Comparison of ENCODE assay signal across 20 mouse cellular contexts in the genomic region with DNA sequence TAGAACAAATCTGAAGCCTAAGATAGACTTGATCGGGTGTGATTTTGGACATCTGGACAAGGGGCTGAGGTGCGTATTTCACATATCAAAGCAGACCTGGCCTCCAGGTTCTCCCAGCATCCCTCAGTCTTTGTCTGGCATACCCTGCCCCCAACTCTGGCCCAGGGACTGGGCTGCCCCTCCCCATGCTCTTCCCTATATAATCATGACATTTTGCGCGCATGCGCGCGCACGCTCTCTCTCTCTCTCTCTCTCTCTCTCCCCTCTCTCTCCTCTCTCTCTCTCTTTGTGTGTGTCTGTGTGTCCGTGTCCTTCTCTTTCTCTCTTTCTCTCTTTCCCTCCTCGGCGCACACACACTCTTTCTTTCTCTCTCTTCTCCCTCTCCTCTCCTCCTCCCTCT. TPM values are rescaled to one million over a fixed set of nuclear protein-coding genes. Genes with fewer than 3 reads are reported as not detected.
DNase-seq lines count a peak whose midpoint lies in the region; ATAC-seq and TF ChIP-seq lines count a peak whose summit lies in the region.
"Had no signal": no experiment of that assay in that cellular context is flagged by ENCODE, and none has a peak within 500 bp of the region (broad histone marks: within the 10 kb centered on the region; RNA-seq: fewer than 3 reads in every experiment).

No protein-coding gene starts in this region.

- peak overlapping the region; percentile 15; the same call in 1 of the 2 replicates for H3K9ac ChIP-seq in embryonic facial prominence, embryonic 14.5 days (ENCODE audit: low read depth, low read length)
- peak overlapping the region; percentile 37; the same call in 1 of the 2 replicates for H3K9ac ChIP-seq in forebrain, postnatal 0 days
- H3K9ac ChIP-seq in midbrain, embryonic 14.5 days (replicated peaks; ENCODE audit: low read length), result no peak overlapping the region

- no peaks in the 10 kb centered on the region for H3K36me3 ChIP-seq in embryonic facial prominence, embryonic 14.5 days (ENCODE audit: control insufficient read depth, insufficient read depth, low read length)
- H3K36me3 ChIP-seq in forebrain, postnatal 0 days (ENCODE audit: insufficient read depth), result no peaks in the 10 kb centered on the region
- no peaks in the 10 kb centered on the region for H3K36me3 ChIP-seq in midbrain, embryonic 14.5 days (ENCODE audit: control insufficient read depth, insufficient read depth, low read length)

- DNase-seq in brain, adult 2 months (ENCODE audit: low read depth, low spot score), result peak; percentile 16
- no peak for DNase-seq in embryonic facial prominence, embryonic 14.5 days (ENCODE audit: low spot score)
- peak; percentile 61 for DNase-seq in forebrain, postnatal 0 days
- DNase-seq in midbrain, embryonic 14.5 days, result peak; percentile 65
- no peak for DNase-seq in spleen, postnatal 4 days (ENCODE audit: low spot score in 2 of 2)
- no peak for DNase-seq in kidney, postnatal 14 days
- no peak for DNase-seq in adrenal gland, postnatal 14 days
- no peak for DNase-seq in heart, postnatal 36 days
- DNase-seq: cerebellum, adult 11 months; cerebellum, postnatal 25 days; gastrocnemius, postnatal 14 days; kidney, adult 18-20 months; kidney, postnatal 4 days; liver; lung, adult 18-20 months; lung, postnatal 4 days had no signal

- H3K9me3 ChIP-seq in embryonic facial prominence, embryonic 14.5 days (ENCODE audit: control insufficient read depth, low read length), result no peaks in the 10 kb centered on the region
- H3K9me3 ChIP-seq in forebrain, postnatal 0 days (ENCODE audit: low read length), result no peaks in the 10 kb centered on the region
- H3K9me3 ChIP-seq in midbrain, embryonic 14.5 days (ENCODE audit: control insufficient read depth, low read length), result no peaks in the 10 kb centered on the region

- no peak for ATAC-seq in embryonic facial prominence, embryonic 14.5 days (ENCODE audit: low read depth)
- peak; percentile 60 for ATAC-seq in forebrain, postnatal 0 days
- ATAC-seq in midbrain, embryonic 14.5 days (ENCODE audit: low FRiP score, low TSS enrichment), result peak; percentile 43; the same call in 1 of the 2 replicates

- no peaks in the 10 kb centered on the region for H3K4me1 ChIP-seq in embryonic facial prominence, embryonic 14.5 days (ENCODE audit: control insufficient read depth, insufficient read depth, low read length)
- peaks cover 23% of the 10 kb centered on the region for H3K4me1 ChIP-seq in forebrain, postnatal 0 days (ENCODE audit: insufficient read depth)
- H3K4me1 ChIP-seq in midbrain, embryonic 14.5 days (ENCODE audit: control insufficient read depth, insufficient read depth, low read length), result peaks cover 16% of the 10 kb centered on the region

- intact Hi-C loops in heart, postnatal 36 days (cut with DNase I), result no loop called here

- H3K4me3 ChIP-seq in embryonic facial prominence, embryonic 14.5 days (ENCODE audit: low read depth, low read length), result no peak overlapping the region
- no peak overlapping the region for H3K4me3 ChIP-seq in forebrain, postnatal 0 days (ENCODE audit: low read depth, low read length)
- H3K4me3 ChIP-seq in midbrain, embryonic 14.5 days (replicated peaks; ENCODE audit: low read depth, low read length), result no peak overlapping the region

- no peak for TF ChIP-seq CTCF in forebrain, postnatal 0 days (IDR thresholded peaks at IDR 0.05; ENCODE audit: low read depth)

- H3K27ac ChIP-seq in embryonic facial prominence, embryonic 14.5 days (replicated peaks; ENCODE audit: low read depth, low read length), result peak overlapping the region; percentile 22
- peak overlapping the region; percentile 86 for H3K27ac ChIP-seq in forebrain, postnatal 0 days (ENCODE audit: low read depth, low read length)
- peak overlapping the region; percentile 85 for H3K27ac ChIP-seq in midbrain, embryonic 14.5 days (replicated peaks; ENCODE audit: low read depth, low read length)

- 75% methylated on average over 11 of the region's 11 CpGs for WGBS in embryonic facial prominence, embryonic 14.5 days
- WGBS in forebrain, postnatal 0 days, result 62% methylated on average over 11 of the region's 11 CpGs
- WGBS in midbrain, embryonic 14.5 days, result 75% methylated on average over 11 of the region's 11 CpGs

- H3K4me2 ChIP-seq in embryonic facial prominence, embryonic 14.5 days (ENCODE audit: low read depth, low read length), result no peak overlapping the region
- no peak overlapping the region for H3K4me2 ChIP-seq in forebrain, postnatal 0 days (ENCODE audit: low read depth)
- peak overlapping the region; percentile 14 for H3K4me2 ChIP-seq in midbrain, embryonic 14.5 days (ENCODE audit: low read length)

- no peaks in the 10 kb centered on the region for H3K27me3 ChIP-seq in embryonic facial prominence, embryonic 14.5 days (replicated peaks; ENCODE audit: control insufficient read depth, insufficient read depth, low read length)
- no peaks in the 10 kb centered on the region for H3K27me3 ChIP-seq in forebrain, postnatal 0 days (ENCODE audit: insufficient read depth, low read length)
- H3K27me3 ChIP-seq in midbrain, embryonic 14.5 days (ENCODE audit: control insufficient read depth, insufficient read depth, low read length), result no peaks in the 10 kb centered on the region

RNA-seq across cellular contexts. Expression of gene Mc3r, which starts 21.6 kb away (rescaled TPM):
- polyA plus RNA-seq in embryonic facial prominence, embryonic 14.5 days (2014; fragmentation: Nextera tagmentation; extraction: Ambion mirVana), result 0.10 TPM in 1 of 2 replicates, not detected in the other
- 0.31 and 0.86 TPM in 2 replicates for total RNA-seq in forebrain, postnatal 0 days (2014; rRNA removed)
- polyA plus RNA-seq in forebrain, postnatal 0 days (2015; fragmentation: Nextera tagmentation; extraction: Ambion mirVana), result 0.29 and 0.53 TPM in 2 replicates
- 0.33 and 0.55 TPM in 2 replicates for polyA plus RNA-seq in midbrain, embryonic 14.5 days (2014; fragmentation: Nextera tagmentation; extraction: Ambion mirVana)
- not detected in 2 replicates for total RNA-seq in adrenal gland, postnatal 14 days (2021)
- not detected for total RNA-seq in heart, postnatal 36 days (2021)
- total RNA-seq: gastrocnemius, postnatal 14 days; heart, adult 8-10 months; heart, postnatal 25 days; monocyte, adult 5-6 weeks had no signal
- polyA plus RNA-seq: embryonic facial prominence, embryonic 11.5 days had no signal

Comparison
In these comparisons a context has a peak if more than half of its experiments do, and no peak if none do; other contexts are left out.
1. DNase-seq: peak in brain, adult 2 months (single experiment), forebrain, postnatal 0 days (single experiment) and midbrain, embryonic 14.5 days (single experiment); none in embryonic facial prominence, embryonic 14.5 days (single experiment), spleen, postnatal 4 days (0 of 2), kidney, postnatal 14 days (single experiment), adrenal gland, postnatal 14 days (single experiment) and heart, postnatal 36 days (0 of 2).
2. H3K27ac ChIP-seq: peak in every context shown above with its lines; median percentile 86 in forebrain, postnatal 0 days; 85 in midbrain, embryonic 14.5 days; 22 in embryonic facial prominence, embryonic 14.5 days.